Mouse (Mus musculus) limb, embryonic 14.5 days (tissue): ENCODE results near the gene Dgkh. TPM values are rescaled to one million over a fixed set of nuclear protein-coding genes. Genes with fewer than 3 reads are reported as not detected.

Source experiments
- ATAC-seq: fragments of 200-750 bp; cut with Nextera tagmentation; 2 replicates; pipeline ENCODE4 v1.8.0; 2017; ENCODE audit warnings: low read depth, moderate number of reproducible peaks, moderate TSS enrichment; ENCODE audit not compliant: low FRiP score
- DNase-seq: peaks from one replicate; pipeline ENCODE4 v3.0.0-alpha.2; 2015; ENCODE audit warnings: low spot score
- H3K27ac ChIP-seq: fragments of 300-500 bp; sonication (generic); replicated peaks from 2 replicates; pipeline ENCODE4 v1.5.1; 2014; ENCODE audit warnings: low read depth, mild to moderate bottlenecking, low read length, moderate library complexity, mixed read lengths
- H3K27me3 ChIP-seq: fragments of 300-500 bp; sonication (generic); 2 replicates; pipeline ENCODE4 v1.6.1; 2014; ENCODE audit warnings: low read length, mixed read lengths; ENCODE audit not compliant: control insufficient read depth, insufficient read depth
- H3K36me3 ChIP-seq: fragments of 300-500 bp; sonication (generic); 2 replicates; pipeline ENCODE4 v1.6.1; 2014; ENCODE audit warnings: mild to moderate bottlenecking, low read length, moderate library complexity, mixed read lengths; ENCODE audit not compliant: control insufficient read depth, insufficient read depth
- H3K4me1 ChIP-seq: fragments of 300-500 bp; sonication (generic); 2 replicates; pipeline ENCODE4 v1.6.1; 2014; ENCODE audit warnings: antibody characterized with exemption, low read length, mixed read lengths; ENCODE audit not compliant: control insufficient read depth, insufficient read depth
- H3K4me2 ChIP-seq: fragments of 300-500 bp; sonication (generic); replicated peaks from 2 replicates; pipeline ENCODE4 v1.6.1; 2014; ENCODE audit warnings: low read depth, mild to moderate bottlenecking, low read length, moderate library complexity; ENCODE audit not compliant: severe bottlenecking
- H3K4me3 ChIP-seq: fragments of 300-500 bp; sonication (generic); replicated peaks from 2 replicates; pipeline ENCODE4 v1.5.1; 2014; ENCODE audit warnings: low read length
- H3K9ac ChIP-seq: fragments of 300-500 bp; sonication (generic); 2 replicates; pipeline ENCODE4 v1.6.1; 2014; ENCODE audit warnings: mild to moderate bottlenecking, low read depth, low read length, moderate library complexity; ENCODE audit not compliant: severe bottlenecking
- H3K9me3 ChIP-seq: fragments of 300-500 bp; sonication (generic); 2 replicates; pipeline ENCODE4 v1.6.1; 2016; ENCODE audit warnings: low read length; ENCODE audit not compliant: control insufficient read depth
- POLR2A ChIP-seq: fragments of 200-500 bp; IDR thresholded peaks from 2 replicates; pipeline ENCODE4 v1.8.0; 2012; ENCODE audit warnings: inconsistent platforms, mild to moderate bottlenecking, moderate library complexity, borderline replicate concordance; ENCODE audit not compliant: insufficient read depth, insufficient read length; ENCODE audit errors: extremely low read depth
- WGBS: fragments of 180-500 bp; shearing (Covaris S2); extraction: QIAGEN DNeasy Blood & Tissue Kit; methylation state at CpG from one replicate; pipeline ENCODE4 v1.1.7; 2014; 5-methylcytosine and 5-hydroxymethylcytosine counted together
- polyA plus RNA-seq, 2 experiments: library from polyadenylated mRNA; depleted of rRNA in 1 of 2; stranded (reverse) in 1 of 2; unstranded in 1 of 2; fragments of >200 nt; fragmentation: Nextera tagmentation in 1 of 2; extraction: Ambion mirVana in 1 of 2; gene quantifications; 2 replicates each; pipeline versions ENCODE4 v1.2.1 to v1.2.3; 2012 to 2014

Gene Dgkh
- polyA plus RNA-seq, 2 experiments: 2.1 to 2.2 TPM

DNA sequence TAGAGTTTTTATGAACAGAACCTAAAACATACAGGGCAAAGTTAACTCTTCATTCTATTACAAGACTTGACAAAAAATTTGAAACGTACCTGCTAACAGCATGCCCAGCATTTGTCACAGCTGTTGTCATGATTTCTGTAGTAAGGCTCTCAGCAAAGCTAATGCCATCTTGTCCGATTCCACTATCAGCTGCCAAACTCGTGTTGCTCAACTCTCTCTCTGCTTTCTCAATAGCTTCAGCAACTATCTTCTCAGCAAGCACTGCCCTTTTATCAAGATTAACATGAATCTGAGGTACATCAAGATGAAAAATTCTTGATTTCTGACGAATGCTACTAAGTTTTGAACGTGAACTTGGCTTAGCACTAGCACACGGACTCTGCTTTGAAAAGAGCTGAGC is 222.8 kb downstream of the Dgkh start:
- WGBS: 92% methylated on average over 6 of the region's 6 CpGs
- H3K4me3 ChIP-seq: no peak overlapping the region
- no peak overlapping the region for H3K27ac ChIP-seq
- TF ChIP-seq POLR2A: no peak
- ATAC-seq (no peak), DNase-seq (no peak)
- H3K4me1 ChIP-seq: no peaks in the 10 kb centered on the region
- no peak overlapping the region for H3K4me2 ChIP-seq
- peaks cover 83% of the 10 kb centered on the region for H3K36me3 ChIP-seq
- no peaks in the 10 kb centered on the region for H3K27me3 ChIP-seq
- H3K9me3 ChIP-seq: no peaks in the 10 kb centered on the region
- H3K9ac ChIP-seq: no peak overlapping the region

Other genes starting within 250 kb of the Dgkh start
- gene Akap11, start 196.0 kb downstream of the Dgkh start, polyA plus RNA-seq (2012; rRNA removed): 25.0 and 26.9 TPM in 2 replicates
- gene Akap11, start 196.0 kb downstream of the Dgkh start, polyA plus RNA-seq (2014; fragmentation: Nextera tagmentation; extraction: Ambion mirVana): 17.9 and 19.1 TPM in 2 replicates
- 11.8 and 12.2 TPM in 2 replicates for gene Vwa8, start 116.3 kb upstream of the Dgkh start, polyA plus RNA-seq (2012; rRNA removed)
- gene Vwa8, start 116.3 kb upstream of the Dgkh start, polyA plus RNA-seq (2014; fragmentation: Nextera tagmentation; extraction: Ambion mirVana): 12.2 and 14.0 TPM in 2 replicates